Mouse (Mus musculus): Measurements from ENCODE around the gene Nasp.
A peak's percentile ranks its signal among the peaks of the same experiment; 100 is the strongest.

Gene Nasp

DNA sequence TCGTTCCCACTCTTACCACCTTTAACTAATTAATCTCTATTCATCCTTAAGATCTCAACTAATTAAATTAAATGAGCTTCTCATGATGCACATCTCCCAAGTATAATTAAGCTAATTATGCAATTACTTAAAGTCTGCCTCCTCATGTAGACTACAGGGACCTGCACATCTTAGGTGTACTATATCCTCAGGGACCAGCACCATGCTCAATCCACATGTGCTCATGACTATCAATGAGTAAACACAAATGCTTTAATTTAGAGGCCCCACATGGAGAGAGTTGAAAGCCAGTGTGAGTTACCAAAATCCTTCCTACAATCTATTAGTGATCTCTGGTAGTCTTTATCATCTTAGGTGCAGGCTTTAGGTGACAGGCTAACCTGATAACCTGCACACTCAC, 7.5 kb upstream of the Nasp start:
- DNase-seq (ENCODE audit: low spot score), result no peak

DNA sequence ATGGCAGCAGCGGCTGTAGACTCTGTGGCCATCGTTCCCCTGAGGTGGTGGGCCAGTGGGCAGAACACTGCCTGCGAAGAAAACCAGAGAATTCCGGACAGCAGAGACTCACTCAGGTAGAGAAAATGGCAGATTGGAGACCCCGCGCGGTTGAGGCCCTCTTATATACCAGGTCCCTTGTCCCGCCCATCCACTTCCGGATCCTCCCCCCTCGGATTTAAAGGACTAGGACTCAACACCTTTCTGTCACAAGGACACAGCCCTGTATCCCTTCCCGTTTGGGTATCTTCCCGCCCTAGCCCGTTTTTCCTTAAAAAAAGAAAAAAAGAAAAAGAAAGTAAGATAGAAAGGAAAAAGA, 403 bp downstream of the Nasp start:
- peak; percentile 94 for DNase-seq (ENCODE audit: low spot score)

DNA sequence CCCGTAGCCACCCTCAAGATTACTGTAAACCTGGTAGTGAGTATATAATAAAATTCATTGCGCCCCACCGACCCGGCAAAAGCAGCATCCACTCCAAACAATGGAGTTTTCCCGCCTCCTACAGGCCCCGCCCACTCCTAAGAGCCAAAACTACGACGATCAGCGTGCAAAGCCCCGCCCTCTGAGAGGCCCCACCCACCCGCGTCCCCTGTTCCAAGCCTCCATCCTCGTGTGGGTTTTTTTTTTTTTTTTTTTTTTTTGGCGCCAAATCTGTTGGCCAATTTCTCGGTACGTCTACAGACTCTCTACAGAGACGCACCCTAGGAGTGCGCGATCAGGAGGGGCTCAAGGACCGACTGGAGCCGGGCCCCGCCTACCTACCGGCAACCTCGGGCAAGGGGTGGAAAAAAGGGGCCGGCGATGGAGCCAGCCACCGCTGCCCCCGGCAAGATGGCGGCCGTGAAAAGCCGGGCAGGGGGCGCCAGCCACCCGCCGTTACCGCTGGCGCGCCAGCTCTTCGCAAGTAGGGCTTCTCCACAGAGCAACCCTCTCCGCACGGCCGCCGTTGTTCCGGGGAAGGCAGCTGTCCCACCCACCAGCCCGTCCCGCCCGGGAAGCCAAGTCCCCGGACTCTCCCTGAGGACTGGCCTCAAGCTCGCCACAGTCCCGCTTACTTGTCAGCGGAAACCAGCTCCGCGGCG, 933 bp downstream of the Nasp start:
- DNase-seq (ENCODE audit: low spot score), result peak; percentile 92

- no peak for DNase-seq (ENCODE audit: low spot score)
Observed at GRCm38 (mm10) chr4:116624831-116625230, 2.9 kb downstream of the Nasp start.

DNA sequence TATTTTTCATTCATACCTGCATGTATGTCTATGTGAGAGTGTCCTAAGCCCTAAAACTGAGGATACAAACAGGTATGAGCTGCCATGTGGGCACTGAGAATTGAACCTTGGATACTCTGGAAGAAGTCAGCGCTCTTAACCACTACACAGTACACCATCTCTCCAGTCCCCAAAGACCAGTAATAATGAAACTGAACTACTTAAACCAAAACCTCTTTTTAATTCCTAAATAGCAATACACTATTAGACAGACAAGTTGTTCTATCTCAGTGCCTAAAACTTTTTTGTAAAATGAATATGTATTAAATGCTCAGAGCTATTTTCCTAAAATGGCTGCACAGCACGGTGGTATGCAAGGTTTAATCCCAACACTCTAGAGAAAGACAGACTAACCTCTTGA, 12.5 kb downstream of the Nasp start:
- no peak for DNase-seq (ENCODE audit: low spot score)

GRCm38 (mm10) chr4:116612621-116613020, 15.1 kb downstream of the Nasp start:
- no peak for DNase-seq (ENCODE audit: low spot score)

GRCm38 (mm10) chr4:116596978-116597881, 30.5 kb downstream of the Nasp start:
- peak; percentile 94 for DNase-seq (ENCODE audit: low spot score)

DNA sequence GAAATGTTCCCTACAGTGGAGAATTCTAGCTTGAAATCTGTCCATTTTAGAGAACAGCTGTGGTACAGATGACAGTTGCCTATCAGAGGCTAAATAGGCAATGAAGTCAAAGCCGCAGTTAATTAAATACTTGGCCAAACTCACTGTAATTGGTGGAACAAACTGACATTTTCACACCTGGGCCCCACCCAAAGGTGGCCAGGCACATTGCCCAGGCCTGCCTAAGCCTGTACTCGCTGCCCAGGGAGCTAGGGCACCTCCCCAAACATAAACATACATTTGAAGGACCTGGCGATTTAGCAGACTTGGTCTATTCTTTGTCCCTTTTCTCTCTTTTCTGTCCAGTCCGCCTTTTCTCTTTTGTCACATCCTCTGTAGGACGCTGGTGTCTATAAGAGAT, 31.4 kb downstream of the Nasp start, which contains the start of gene Ccdc17:
Gene Ccdc17 (plus strand): TSS at position 276 of the 400 bp plus-strand sequence.
- peak; percentile 6 for DNase-seq (ENCODE audit: low spot score)

- peak; percentile 12 for DNase-seq (ENCODE audit: low spot score)
Observed at GRCm38 (mm10) chr4:116595793-116596192, 31.9 kb downstream of the Nasp start.

DNA sequence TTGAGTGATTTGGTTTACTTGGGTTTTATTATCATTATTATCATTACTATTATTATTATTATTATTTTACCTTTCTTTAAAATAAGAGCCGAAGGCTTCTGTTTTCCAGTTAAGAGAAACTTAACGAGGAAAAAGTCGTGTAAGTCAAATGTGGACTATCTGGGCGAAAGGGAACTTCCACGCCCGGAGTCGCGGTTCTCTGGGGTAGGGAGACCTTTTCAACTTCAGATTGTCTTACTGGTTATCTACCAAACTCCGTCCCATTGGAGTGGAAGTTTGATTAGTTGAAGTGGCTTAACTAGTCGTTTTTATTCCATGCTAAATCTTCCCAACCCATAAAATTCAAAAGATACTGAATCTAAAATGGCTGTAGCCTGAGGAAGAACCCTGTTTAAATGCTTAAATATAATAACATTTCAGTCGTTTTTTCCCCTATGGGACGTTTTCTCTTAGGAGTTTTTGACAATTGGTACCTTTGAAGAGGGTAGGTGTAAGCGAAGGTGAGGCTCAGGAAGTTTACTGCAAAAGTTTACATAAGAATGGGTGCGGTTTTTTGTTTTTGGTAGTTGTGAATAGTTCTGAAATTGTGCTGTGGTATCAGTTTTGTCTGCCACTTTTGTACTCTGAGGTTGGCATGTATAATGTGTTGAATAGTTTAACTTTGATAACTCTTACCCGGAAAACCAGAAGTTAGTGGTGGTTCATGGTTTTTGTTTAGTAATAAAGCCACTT, 69.4 kb downstream of the Nasp start:
- no peak for DNase-seq (ENCODE audit: low spot score)

DNA sequence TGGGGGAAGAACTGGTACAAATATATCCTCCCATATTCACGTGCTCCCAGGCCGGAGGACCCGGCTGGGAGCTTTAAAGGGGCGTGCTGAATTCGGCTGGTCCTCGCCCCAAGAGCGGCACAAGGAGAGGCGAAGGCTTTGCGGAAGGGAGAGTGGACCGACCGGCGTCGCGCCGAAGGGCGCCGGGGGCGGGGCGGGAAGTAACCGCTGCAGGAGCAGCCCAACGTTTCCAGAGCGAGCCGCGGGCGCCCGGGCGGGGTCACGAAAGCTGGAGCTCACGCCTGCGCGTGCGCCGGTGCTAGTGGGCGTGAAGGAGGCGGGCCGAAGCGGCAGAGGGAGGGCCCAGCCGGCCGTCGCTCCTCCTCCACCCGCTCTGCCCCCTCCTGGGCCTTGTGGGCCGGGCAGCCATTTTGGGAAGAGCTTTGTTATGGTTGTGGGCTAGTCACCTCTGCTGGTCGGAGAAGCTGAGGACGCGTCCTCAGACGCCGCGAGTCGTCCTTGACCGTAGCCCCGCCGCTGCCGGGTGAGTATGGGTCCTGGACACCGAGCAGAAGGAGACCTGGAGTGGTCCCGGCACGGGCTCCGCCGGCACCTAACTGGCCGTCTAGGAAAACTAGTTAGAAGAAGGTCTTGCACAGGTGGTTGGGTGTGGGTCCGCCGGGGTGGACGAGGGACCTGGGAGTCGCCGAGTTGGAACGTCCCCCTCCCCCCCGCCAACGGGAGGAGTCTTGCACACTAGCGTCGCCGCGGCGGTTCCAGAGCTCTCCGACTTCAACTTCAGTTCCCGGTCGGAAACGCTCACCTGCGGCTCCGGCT, 70.2 kb downstream of the Nasp start, which contains the start of gene Gpbp1l1:
Gene Gpbp1l1 (plus strand): TSS at position 353 of the 816 bp plus-strand sequence.
- DNase-seq (ENCODE audit: low spot score), result peak; percentile 97

DNA sequence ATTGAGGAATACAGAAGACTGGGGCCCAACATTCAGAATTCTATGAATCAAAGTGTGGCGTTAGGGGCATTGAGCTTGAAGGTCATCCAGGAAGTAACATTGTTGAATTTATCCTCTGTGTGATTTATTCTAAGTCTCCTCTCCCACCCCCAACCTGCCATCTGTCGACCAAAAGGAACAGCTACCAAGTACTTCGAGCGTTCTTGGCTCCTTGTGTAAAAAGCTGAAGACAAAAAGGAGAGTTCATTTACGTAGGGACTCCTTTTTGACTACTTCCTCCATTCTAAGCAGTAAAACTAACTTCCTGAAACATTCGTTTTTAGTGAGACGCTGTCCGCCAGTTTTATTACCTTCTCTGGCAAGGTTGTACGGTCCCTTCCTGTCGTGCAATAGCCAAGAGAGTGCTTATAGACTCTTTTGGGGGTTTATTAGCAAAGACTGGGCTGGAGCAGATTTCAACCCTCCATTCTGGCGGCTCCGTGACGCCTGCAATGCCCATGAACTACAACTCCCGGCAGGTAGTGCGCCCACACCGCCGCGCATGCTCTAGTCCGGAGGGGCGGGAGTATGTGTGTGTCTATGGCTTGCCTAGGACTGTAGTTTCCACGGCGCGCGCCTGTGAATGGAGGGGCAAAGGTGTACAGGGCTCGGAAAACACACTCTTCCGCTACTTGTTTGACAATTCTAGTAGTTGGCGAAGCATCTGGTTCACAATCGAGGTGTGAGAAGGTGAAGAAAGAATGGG, 71.0 kb downstream of the Nasp start:
- DNase-seq (ENCODE audit: low spot score), result peak; percentile 93

DNA sequence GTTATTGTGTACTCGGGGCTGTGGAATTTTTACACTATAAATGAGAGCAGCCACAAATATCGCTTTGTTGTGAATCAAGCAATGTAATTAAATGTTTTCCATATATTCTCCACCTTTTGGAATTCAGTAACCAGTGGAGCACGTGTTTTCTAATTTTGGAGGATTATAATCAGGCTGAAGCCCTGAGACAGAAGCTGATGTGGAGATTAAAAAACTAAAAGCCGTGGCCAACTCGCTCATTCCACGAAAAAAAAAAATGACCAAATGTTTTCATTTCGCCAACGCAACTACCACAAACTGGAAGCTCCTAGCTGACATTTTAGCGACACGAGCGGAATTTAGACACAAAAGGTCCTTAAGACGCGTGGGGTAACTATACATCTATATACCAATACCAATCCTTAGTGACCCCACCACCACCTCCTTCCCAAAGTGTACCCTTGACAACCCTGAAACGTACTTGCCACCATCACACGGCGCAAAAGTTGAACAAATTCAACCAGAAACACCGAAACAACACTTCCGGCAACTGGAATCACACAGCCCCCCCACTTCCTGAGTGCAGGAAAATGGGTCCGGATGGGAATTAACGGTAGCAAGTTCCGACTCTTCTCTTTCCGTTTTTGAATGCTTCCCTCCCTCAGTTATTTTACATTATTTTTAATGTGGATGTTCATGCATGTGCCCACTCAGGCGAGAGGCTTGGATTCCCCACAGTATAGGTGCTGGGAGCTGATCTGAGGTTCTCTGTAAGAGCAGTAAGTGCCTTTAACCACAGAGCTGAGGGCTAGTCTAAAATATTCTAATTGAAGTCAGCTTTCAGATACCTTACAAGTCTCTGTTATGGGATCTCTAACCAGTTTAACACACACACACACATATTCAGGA, 72.1 kb downstream of the Nasp start, which contains the start of gene Tmem69:
Gene Tmem69 (minus strand): TSS at position 524 of the 888 bp plus-strand sequence.
- peak; percentile 81 for DNase-seq (ENCODE audit: low spot score)

DNA sequence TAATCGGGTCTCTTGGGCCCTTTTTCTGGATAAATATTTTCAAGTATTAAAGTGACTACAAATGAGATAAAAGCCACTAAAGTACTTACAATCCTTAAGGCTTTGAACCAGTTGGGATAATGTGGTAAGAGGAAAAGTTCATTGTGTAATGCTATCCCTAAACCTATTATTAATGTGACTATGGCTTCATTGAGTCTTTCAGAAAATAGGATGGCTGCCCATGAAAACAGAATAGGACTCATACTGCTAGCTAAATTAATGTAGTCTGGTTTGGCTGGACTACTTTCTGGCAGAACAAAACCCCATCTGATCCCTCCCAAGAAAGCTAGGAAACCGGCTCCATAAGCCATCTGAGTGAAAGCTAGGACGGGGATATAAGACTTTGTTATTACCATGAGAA, 74.7 kb downstream of the Nasp start:
- no peak for DNase-seq (ENCODE audit: low spot score)
